Mouse (Mus musculus) liver, adult (tissue): ENCODE measurements around the gene Klhl5.

Experiments used
- GATA4 ChIP-seq: IDR thresholded peaks from 2 replicates; pipeline ENCODE4 v1.6.1; 2014; ENCODE audit warnings: mild to moderate bottlenecking, low read length; ENCODE audit not compliant: insufficient replicate concordance

Gene Klhl5

GRCm38 (mm10) chr5:65199346-65200128 lies 92.2 kb downstream of the Klhl5 start, which contains the start of gene Wdr19:
TSS of gene Wdr19 (plus strand) at chr5:65199696.
- TF ChIP-seq GATA4: no peak

GRCm38 (mm10) chr5:65204726-65205125 lies 97.4 kb downstream of the Klhl5 start:
- TF ChIP-seq GATA4: no peak

GRCm38 (mm10) chr5:65213321-65213720 lies 106.0 kb downstream of the Klhl5 start:
- no peak for TF ChIP-seq GATA4
